Mouse (Mus musculus) urinary bladder, postnatal 14 days (tissue): Measurements from ENCODE around the gene Kcnh1.

Source experiments
- DNase-seq: peaks from one replicate; pipeline ENCODE4 v3.0.0; 2021; ENCODE audit warnings: low spot score

The Kcnh1 gene

GRCm38 (mm10) chr1:192463732-192464131 lies 273.2 kb downstream of the Kcnh1 start:
- DNase-seq: no peak

DNA sequence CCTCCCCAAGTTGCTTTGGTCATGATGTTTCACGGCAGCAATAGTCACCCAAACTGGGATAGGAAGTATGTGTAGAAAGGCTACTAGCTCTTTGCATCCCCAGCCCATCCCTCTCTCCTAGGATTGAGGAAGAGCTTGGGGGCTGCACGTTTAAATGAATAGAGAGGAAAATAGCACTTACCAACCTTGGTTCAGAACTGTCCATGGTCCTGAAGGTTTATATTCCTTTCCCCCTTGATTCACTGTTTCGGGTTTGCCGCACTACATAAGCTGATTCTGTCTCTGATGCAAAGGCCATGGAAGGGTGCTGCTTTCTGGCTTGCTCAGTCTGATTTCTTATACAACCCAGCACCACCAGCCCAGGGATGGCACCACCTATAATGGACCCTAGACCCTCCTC lies 281.8 kb downstream of the Kcnh1 start:
- DNase-seq: no peak

GRCm38 (mm10) chr1:192473134-192473533 lies 282.6 kb downstream of the Kcnh1 start:
- DNase-seq: no peak

- DNase-seq: no peak
Observed at GRCm38 (mm10) chr1:192476704-192477103, 286.1 kb downstream of the Kcnh1 start.

DNA sequence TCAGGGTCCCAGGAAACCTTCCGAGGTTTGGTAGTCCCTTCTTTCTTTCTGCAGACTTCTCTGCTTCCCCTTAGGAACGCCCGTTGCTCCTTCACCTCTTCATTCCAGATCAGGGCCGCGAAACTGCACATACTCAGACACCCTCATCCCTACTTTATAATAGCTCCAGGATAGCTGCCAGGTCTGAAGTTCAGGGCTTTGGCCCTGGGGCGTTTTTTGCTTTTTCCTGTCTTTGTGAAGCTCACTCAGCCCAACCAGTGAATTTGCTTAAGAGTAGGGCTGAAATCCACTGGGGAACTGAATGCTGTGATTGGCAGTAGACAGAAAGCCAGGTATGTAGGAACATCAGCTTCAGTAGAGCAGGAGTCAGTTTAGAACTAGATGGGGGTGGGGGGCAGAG lies 287.0 kb downstream of the Kcnh1 start:
- DNase-seq: no peak

DNA sequence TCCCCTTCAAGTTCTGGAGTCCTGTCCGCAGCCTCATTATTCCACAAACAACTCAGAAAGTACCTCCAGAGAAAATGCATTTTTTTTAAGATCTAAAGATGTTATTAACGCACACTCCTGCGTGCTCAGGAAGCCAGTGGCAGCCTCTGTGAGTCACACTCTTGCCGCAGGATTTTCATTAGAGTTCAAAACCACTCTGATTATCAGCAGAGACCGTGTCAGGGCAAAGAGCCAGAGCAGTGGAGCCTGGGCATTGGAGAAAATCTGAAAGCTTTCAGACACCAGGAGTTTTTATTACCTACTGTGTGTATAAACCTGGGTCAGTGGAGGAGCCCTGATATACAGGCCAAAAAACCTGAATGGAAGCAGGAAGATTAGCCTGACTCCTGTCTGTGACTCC lies 287.6 kb downstream of the Kcnh1 start:
- no peak for DNase-seq

- no peak for DNase-seq
Observed at GRCm38 (mm10) chr1:192480072-192480784, 289.7 kb downstream of the Kcnh1 start.

GRCm38 (mm10) chr1:192481446-192481845 lies 290.9 kb downstream of the Kcnh1 start:
- no peak for DNase-seq

DNA sequence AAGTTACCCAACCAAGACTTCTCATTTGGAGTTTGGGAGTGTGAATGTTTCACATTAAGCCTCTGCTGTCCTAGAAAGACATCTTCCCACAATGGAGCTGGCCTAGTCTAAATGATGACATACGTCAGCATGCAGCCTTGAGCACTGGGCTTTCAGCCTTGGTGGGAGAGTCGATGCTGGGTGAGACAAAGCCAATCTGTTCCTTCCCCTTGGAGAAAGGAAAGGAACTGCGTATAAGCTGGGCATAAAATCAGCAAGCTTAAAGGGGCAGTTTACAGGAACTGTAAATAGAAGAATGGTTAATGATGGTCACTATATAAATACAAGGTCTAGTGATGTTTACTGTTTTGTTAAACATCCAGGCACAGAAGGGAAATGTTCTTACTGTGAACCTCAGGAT lies 294.5 kb downstream of the Kcnh1 start:
- DNase-seq: no peak

DNA sequence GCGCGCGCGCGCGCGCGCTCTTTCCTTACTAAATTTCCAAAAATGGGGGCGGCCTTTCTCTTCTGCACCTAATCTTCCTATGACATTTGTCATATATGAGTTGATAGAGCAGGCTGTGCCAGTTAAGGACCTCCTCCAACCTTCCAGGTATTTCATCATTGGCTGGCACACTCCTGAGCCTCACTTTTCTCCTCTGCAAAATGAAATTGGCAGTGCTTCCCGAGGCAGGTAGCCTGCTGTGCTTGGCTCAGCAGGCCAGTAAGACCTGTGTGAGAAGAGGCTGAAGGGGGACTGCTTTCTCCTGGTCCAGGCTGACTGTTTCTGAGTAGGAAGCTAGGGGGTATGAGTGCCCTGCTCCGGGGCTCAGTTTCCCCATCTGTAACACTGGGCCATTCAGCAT lies 297.0 kb downstream of the Kcnh1 start:
- no peak for DNase-seq

DNA sequence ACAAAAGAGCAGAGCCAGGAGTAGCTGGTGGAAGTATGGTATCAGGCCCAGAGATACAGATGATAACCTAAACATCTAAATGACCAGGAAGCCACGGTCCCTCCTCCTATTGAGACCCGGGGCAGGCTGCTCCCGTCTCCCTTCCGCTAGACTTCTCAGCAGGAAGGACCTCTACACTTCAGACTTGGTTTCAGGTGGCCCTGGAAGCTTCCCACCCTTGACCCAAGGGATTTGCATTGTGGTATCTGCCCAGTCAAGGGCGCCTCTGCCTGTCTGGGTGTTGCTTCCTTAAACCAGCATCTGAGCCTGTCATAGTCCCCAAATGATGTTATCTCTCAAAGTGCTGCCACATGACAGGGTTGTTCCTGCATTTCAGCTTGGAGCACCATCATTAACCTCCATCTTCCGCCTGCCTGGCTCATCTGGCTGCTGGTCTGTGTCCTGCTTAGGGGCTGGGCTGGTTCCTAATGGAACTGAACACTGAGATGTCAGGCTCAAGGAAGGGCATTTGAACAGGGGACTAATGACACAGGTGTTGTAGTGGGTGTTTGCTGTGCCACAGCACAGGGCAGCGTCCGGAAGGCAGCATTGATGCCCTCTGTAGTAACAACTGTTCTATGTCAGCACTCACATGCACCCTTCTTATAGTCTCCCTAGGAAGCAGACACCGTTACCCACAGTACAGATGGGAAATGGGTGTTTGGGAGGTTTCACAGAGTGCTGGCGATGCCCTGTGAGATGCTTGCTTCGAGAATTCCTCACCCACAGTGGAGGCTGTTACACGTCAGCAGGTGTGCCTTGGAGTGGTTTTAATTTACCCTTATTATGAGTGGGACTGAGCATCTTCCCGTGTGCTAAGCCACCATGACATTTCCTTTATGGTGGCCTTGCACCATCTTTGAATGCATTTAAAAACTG lies 299.6 kb downstream of the Kcnh1 start:
- DNase-seq: no peak

GRCm38 (mm10) chr1:192497505-192497904 lies 306.9 kb downstream of the Kcnh1 start:
- no peak for DNase-seq

DNA sequence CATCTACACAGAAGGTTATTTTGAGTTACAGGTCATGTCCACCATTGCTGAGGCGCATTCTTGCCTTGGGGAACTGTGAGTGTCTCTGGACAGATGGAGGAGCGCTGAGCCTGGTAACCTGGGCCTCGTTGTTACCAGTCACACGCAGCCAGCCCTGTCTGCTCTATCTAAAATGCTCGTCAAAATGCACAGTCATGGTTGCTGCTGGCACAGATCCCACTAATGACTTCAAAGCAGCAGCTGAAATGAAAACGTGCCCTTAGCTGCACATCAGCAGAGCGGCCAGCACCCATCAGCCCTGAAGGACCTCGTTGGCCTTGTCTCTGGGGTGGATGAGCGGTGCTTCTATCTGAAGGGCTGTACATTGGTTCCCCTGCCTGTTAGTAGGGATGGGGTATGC lies 311.4 kb downstream of the Kcnh1 start:
- DNase-seq: no peak

GRCm38 (mm10) chr1:192502835-192503234 lies 312.3 kb downstream of the Kcnh1 start:
- DNase-seq: no peak

DNA sequence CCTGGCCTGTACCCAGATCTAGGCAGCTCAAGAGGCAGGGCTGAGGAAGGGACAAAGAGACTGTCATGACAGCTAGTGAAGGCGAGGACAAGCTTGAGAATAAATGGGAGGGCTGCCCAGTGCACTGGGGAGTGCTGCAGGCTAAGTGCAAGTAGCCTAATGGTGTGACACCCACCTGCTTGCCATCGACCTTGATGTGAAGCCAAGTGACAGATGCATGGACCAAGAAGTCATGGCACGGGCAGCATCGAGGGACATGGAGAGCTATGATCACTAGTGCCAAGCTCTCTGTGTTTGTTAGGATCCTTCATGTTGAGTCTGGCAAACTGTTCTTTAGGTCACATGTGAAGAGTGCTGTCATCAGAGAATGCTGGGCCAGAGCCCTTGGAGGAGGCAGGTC lies 313.1 kb downstream of the Kcnh1 start:
- no peak for DNase-seq

GRCm38 (mm10) chr1:192512821-192513220 lies 322.2 kb downstream of the Kcnh1 start:
- no peak for DNase-seq

DNA sequence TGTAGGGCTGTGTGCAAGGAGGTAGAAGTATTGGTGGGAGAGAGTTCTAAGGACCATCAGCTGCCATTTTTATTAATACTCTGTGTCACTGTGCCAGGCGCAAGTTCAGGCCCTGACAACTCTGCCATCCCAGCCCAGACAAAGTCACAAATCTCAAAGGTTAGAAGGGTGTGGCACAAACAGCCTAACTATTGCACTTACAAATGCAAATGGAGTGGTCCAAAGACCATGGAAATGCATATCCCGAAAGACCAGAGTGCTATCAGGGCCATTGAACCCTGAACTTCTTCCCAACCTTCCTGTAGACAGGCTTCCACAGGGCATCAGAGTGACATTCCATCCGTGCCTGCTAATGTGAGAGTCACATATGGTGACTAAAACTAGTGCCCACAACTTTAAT lies 324.8 kb downstream of the Kcnh1 start:
- DNase-seq: no peak

- no peak for DNase-seq
Observed at GRCm38 (mm10) chr1:192519713-192520112, 329.1 kb downstream of the Kcnh1 start.

DNA sequence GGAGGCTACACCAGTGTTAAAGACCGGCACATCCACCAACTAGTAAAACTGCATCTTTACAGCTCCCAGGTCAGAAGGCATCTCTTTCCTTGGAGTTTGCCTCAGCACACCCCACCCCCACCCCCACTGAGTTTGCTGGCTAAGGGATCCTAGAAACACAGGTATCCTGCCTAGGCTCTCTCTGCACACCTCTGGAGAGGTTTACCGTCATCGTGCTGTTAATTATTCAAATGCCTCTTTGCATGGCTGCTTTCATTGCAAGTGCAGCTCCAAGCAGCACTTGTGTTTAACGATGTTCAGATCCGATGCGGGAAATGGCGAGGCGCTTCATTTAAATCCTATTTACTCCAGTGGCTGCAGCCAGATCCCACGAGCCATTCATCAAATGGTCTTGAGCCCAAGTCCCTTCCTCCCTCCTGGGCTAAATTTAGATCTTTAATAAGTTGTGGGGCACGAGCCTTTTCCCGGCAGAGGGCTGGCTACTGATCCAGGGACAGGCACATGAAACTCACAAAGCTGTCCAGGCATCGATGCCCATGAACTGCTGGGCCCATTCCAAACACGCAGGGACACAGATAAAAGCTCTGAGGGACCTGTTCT lies 330.4 kb downstream of the Kcnh1 start:
- DNase-seq: no peak

DNA sequence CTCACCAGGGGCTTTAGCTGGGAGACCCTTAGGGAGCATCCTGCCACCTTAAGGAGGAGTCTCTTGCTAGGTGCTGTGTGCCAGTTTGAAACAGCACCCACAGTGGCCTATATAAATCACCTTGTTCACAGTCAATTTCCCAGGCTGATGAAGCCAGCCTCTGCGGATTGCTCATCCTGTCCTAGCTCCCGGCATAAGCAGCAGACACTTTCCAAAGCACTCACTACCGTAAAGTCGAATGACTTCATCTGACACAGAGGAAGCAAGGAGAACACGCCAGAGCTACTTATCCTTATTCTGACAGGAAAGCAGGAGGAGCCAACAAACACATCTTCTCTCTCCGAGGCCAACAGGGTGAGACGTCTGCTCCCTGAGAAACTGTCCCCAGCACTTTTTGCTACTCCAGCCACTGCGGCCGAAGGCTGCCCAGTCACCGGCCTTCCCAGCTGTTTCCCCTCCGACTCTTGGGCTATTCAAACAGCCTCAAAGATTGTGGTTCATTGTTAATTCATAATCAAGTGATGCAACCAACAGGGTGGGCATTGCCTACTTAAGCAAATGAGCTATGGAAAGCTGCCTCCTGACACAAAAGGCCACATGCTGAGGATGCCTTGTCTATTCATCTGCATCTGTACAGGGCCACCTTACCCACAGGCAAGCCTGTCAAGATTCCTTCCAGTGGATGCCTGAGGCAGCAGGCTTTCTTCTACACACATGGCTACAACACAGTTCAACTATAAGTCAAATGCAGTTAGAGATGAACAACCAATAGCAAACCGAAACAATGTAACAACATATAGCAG lies 332.0 kb downstream of the Kcnh1 start:
- DNase-seq: no peak

GRCm38 (mm10) chr1:192525711-192526350 lies 335.3 kb downstream of the Kcnh1 start:
- no peak for DNase-seq
